25 mouse cellular contexts compared by ENCODE assay signal in the genomic region with DNA sequence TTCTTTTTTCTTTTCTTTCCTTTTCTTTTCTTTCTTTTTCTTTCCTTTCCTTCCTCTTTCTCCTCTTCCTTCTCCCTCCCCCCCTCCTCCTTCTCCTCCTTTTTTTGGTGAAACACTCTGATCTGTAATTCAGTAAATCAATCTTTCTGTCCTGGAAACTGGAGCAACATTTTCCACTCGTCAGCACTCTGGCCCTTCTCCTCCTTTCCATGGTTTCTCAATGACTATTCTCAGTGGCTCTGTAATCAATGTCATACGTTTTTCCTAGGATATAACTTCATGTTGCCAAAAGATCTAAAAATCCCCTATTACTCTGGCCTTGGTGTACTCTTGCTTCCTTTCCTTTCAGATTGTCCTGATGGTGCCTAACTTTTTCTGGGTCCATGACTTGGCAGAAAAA. TPM values are rescaled to one million over a fixed set of nuclear protein-coding genes. Genes with fewer than 3 reads are reported as not detected.
A peak's percentile ranks its signal among the peaks of the same experiment; 100 is the strongest.
DNase-seq lines count a peak whose midpoint lies in the region; ATAC-seq and TF ChIP-seq lines count a peak whose summit lies in the region.
"Had no signal": no experiment of that assay in that cellular context is flagged by ENCODE, and none has a peak within 500 bp of the region (broad histone marks: within the 10 kb centered on the region; RNA-seq: fewer than 3 reads in every experiment).

No protein-coding gene starts in this region.

- H3K4me2 ChIP-seq in limb, embryonic 13.5 days (replicated peaks): no peak overlapping the region
- no peak overlapping the region for H3K4me2 ChIP-seq in limb, embryonic 14.5 days (replicated peaks; ENCODE audit: low read depth, low read length, severe bottlenecking)
- H3K4me2 ChIP-seq: embryonic facial prominence, embryonic 13.5 days; forebrain, embryonic 15.5 days; heart, embryonic 11.5 days; heart, embryonic 15.5 days; hindbrain, embryonic 13.5 days; intestine, embryonic 15.5 days had no signal

- no peaks in the 10 kb centered on the region for H3K36me3 ChIP-seq in limb, embryonic 13.5 days
- no peaks in the 10 kb centered on the region for H3K36me3 ChIP-seq in limb, embryonic 10.5 days
- no peaks in the 10 kb centered on the region for H3K36me3 ChIP-seq in limb, embryonic 14.5 days (ENCODE audit: control insufficient read depth, insufficient read depth, low read length)
- H3K36me3 ChIP-seq: embryonic facial prominence, embryonic 13.5 days; forebrain, embryonic 15.5 days; heart, embryonic 15.5 days; hindbrain, embryonic 10.5 days; hindbrain, embryonic 13.5 days; intestine, embryonic 15.5 days had no signal

- H3K4me1 ChIP-seq in limb, embryonic 13.5 days: 0 out of 2 replicates have a peak, but pooled peaks cover 9% of the 10 kb centered on the region
- no peaks in the 10 kb centered on the region for H3K4me1 ChIP-seq in limb, embryonic 10.5 days
- H3K4me1 ChIP-seq in limb, embryonic 14.5 days (ENCODE audit: control insufficient read depth, insufficient read depth, low read length): peaks cover 4% of the 10 kb centered on the region
- H3K4me1 ChIP-seq: embryonic facial prominence, embryonic 13.5 days; forebrain, embryonic 15.5 days; heart, embryonic 15.5 days; hindbrain, embryonic 10.5 days; hindbrain, embryonic 13.5 days; intestine, embryonic 15.5 days had no signal

- H3K27ac ChIP-seq in limb, embryonic 13.5 days: no peak overlapping the region; the same call in 1 of the 2 replicates
- no peak overlapping the region for H3K27ac ChIP-seq in limb, embryonic 10.5 days
- H3K27ac ChIP-seq in limb, embryonic 14.5 days (replicated peaks; ENCODE audit: low read depth, low read length): no peak overlapping the region; the same call in 1 of the 2 replicates
- H3K27ac ChIP-seq: embryonic facial prominence, embryonic 13.5 days; forebrain, embryonic 15.5 days; heart, embryonic 15.5 days; hindbrain, embryonic 10.5 days; hindbrain, embryonic 13.5 days; intestine, embryonic 15.5 days had no signal

- no peaks in the 10 kb centered on the region for H3K27me3 ChIP-seq in limb, embryonic 13.5 days
- no peaks in the 10 kb centered on the region for H3K27me3 ChIP-seq in limb, embryonic 10.5 days (ENCODE audit: low read depth, poor library complexity, severe bottlenecking)
- no peaks in the 10 kb centered on the region for H3K27me3 ChIP-seq in limb, embryonic 14.5 days (ENCODE audit: control insufficient read depth, insufficient read depth, low read length)
- H3K27me3 ChIP-seq: embryonic facial prominence, embryonic 13.5 days; forebrain, embryonic 15.5 days; heart, embryonic 15.5 days; hindbrain, embryonic 13.5 days; intestine, embryonic 15.5 days had no signal

- no peak for DNase-seq in limb, embryonic 10.5 days (ENCODE audit: low spot score)
- peak; percentile 37 for DNase-seq in adipocyte (ENCODE audit: low spot score)
- DNase-seq in limb, embryonic 14.5 days (ENCODE audit: low spot score): peak; percentile 61
- DNase-seq in T-cell, adult 2 months (ENCODE audit: low spot score): no peak
- no peak for DNase-seq in thymus, postnatal 10 days (ENCODE audit: low spot score in 2 of 2)
- DNase-seq: adrenal gland, adult 2 months; adrenal gland, postnatal 14 days; cerebellum, adult 11 months; cerebellum, adult 2 months; cerebellum, adult 9-11 months; cerebellum, postnatal 25 days; gastrocnemius, postnatal 10 days; heart, adult 11 months; heart, postnatal 10 days; heart, postnatal 36 days had no signal

- H3K9ac ChIP-seq in limb, embryonic 13.5 days: no peak overlapping the region
- H3K9ac ChIP-seq in limb, embryonic 14.5 days (ENCODE audit: low read depth, low read length, severe bottlenecking): no peak overlapping the region
- H3K9ac ChIP-seq: embryonic facial prominence, embryonic 13.5 days; forebrain, embryonic 15.5 days; heart, embryonic 15.5 days; hindbrain, embryonic 13.5 days; intestine, embryonic 15.5 days had no signal

- WGBS in limb, embryonic 13.5 days: 51% methylated on average over 2 of the region's 2 CpGs
- WGBS in limb, embryonic 10.5 days: 61% methylated on average over 2 of the region's 2 CpGs
- 38% methylated on average over 2 of the region's 2 CpGs for WGBS in limb, embryonic 14.5 days

- 0 out of 2 replicates have a peak, but pooled peaks have one; percentile 40 for ATAC-seq in limb, embryonic 13.5 days (ENCODE audit: low FRiP score, low read depth)
- ATAC-seq in limb, embryonic 14.5 days (ENCODE audit: low FRiP score, low read depth): no peak; the same call in 1 of the 2 replicates
- ATAC-seq: CD4-positive, CD25-positive, alpha-beta regulatory T cell, adult 4 months; forebrain, embryonic 15.5 days; hindbrain, embryonic 16.5 days; intestine, embryonic 15.5 days had no signal

- no peaks in the 10 kb centered on the region for H3K9me3 ChIP-seq in limb, embryonic 13.5 days
- H3K9me3 ChIP-seq in limb, embryonic 10.5 days (replicated peaks): no peaks in the 10 kb centered on the region
- no peaks in the 10 kb centered on the region for H3K9me3 ChIP-seq in limb, embryonic 14.5 days (ENCODE audit: control insufficient read depth, low read length)
- H3K9me3 ChIP-seq: embryonic facial prominence, embryonic 13.5 days; forebrain, embryonic 15.5 days; heart, embryonic 15.5 days; hindbrain, embryonic 10.5 days; hindbrain, embryonic 13.5 days; intestine, embryonic 15.5 days had no signal

- H3K4me3 ChIP-seq in limb, embryonic 13.5 days: no peak overlapping the region
- H3K4me3 ChIP-seq in limb, embryonic 10.5 days: no peak overlapping the region
- H3K4me3 ChIP-seq in limb, embryonic 14.5 days (replicated peaks; ENCODE audit: low read length): no peak overlapping the region
- H3K4me3 ChIP-seq: embryonic facial prominence, embryonic 13.5 days; forebrain, embryonic 15.5 days; heart, embryonic 15.5 days; hindbrain, embryonic 10.5 days; hindbrain, embryonic 13.5 days; intestine, embryonic 15.5 days had no signal

- TF ChIP-seq POLR2A in limb, embryonic 14.5 days (IDR thresholded peaks at IDR 0.05; ENCODE audit: borderline replicate concordance, extremely low read depth, insufficient read depth, insufficient read length): no peak

RNA-seq across cellular contexts. Expression of gene Igsf10, which starts 40.1 kb away (rescaled TPM):
- 16.3 and 17.6 TPM in 2 replicates for polyA plus RNA-seq in limb, embryonic 13.5 days (2015; fragmentation: Nextera tagmentation; extraction: Ambion mirVana)
- 2.9 and 4.2 TPM in 2 replicates for polyA plus RNA-seq in limb, embryonic 10.5 days (2016; fragmentation: Nextera tagmentation; extraction: Ambion mirVana)
- polyA plus RNA-seq in limb, embryonic 14.5 days (2012; rRNA removed): 18.5 and 20.5 TPM in 2 replicates
- 19.1 and 21.2 TPM in 2 replicates for polyA plus RNA-seq in limb, embryonic 14.5 days (2014; fragmentation: Nextera tagmentation; extraction: Ambion mirVana)
- polyA plus RNA-seq: CD4-positive, CD25-positive, alpha-beta regulatory T cell, adult 4 months had no signal

Comparison
In these comparisons a context has a peak if more than half of its experiments do, and no peak if none do; other contexts are left out.
1. DNase-seq: peak in adipocyte (single experiment) and limb, embryonic 14.5 days (single experiment); none in limb, embryonic 10.5 days (single experiment), T-cell, adult 2 months (single experiment) and thymus, postnatal 10 days (0 of 2).